ENCODE assay signal across 9 mouse cellular contexts in the genomic region with DNA sequence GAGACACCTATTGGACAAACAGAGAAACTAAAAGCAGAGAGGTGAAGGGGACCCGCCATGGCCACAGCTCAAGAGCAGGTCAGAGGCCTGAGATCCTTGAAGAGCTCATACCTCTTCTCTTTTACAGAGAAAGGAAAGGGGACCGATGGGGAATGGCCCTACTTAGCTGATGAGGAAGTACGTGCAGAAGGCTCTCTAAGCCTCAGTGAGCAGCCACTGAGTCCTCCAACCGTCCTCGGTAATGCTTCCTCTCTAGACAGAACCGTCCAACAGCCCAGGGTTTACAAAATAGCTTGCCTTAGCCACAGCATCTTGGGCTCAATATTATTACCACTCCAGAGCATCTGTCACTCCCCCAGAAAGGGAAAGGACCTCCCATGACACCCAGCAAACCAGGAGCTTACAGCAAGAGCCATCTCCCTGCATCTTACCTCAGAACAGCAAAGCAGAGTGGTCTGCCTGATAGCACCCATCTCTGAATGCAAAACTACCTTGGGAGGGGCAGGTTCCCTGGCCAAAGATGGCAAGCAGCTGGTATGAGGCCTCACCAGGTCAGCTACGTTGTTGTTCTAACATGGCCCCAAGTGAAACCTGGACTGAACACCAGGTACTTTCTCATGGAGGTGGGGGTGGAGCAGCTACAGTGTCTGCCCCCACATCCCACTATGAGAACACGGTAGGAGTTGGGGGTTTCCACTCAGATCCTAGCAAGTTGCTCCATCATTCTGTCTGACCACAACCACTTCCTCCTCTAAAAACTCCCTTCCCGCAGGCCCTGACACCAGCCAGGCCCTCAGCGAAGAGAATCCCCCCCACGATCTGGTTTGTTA. TPM values are rescaled to one million over a fixed set of nuclear protein-coding genes. Genes with fewer than 3 reads are reported as not detected.
DNase-seq lines count a peak whose midpoint lies in the region; ATAC-seq and TF ChIP-seq lines count a peak whose summit lies in the region.
"Had no signal": no experiment of that assay in that cellular context is flagged by ENCODE, and none has a peak within 500 bp of the region (broad histone marks: within the 10 kb centered on the region; RNA-seq: fewer than 3 reads in every experiment).

No protein-coding gene starts in this region.

- no peak for ATAC-seq in intestine, embryonic 14.5 days (replicated peaks; ENCODE audit: low FRiP score, low TSS enrichment, low read depth)
- no peak for ATAC-seq in intestine, postnatal 0 days
- ATAC-seq in G1E (ENCODE audit: extremely low read depth, insufficient number of reproducible peaks, low FRiP score, poor library complexity, severe bottlenecking), result peak; percentile 42
- ATAC-seq in liver, embryonic 11.5 days (replicated peaks; ENCODE audit: low FRiP score), result no peak
- no peak for ATAC-seq in erythroid progenitor cell, adult 5-6 weeks (replicated peaks; ENCODE audit: low FRiP score, poor library complexity, severe bottlenecking)
- ATAC-seq: midbrain, embryonic 15.5 days had no signal

- no peak for DNase-seq in intestine, embryonic 14.5 days (ENCODE audit: low spot score)
- DNase-seq in G1E (ENCODE audit: low spot score), result no peak
- no peak for DNase-seq in liver, embryonic 11.5 days (ENCODE audit: low spot score)
- DNase-seq in spleen, postnatal 36 days (ENCODE audit: low spot score in 2 of 2), result peak; percentile 87
- DNase-seq in urinary bladder, postnatal 4 days (ENCODE audit: low spot score in 2 of 2), result no peak
- no peak for DNase-seq in Muller cell, postnatal 12 days (ENCODE audit: inconsistent ontology term)

- H3K4me1 ChIP-seq in intestine, embryonic 14.5 days (replicated peaks; ENCODE audit: control insufficient read depth, insufficient read depth, low read length), result peaks cover 27% of the 10 kb centered on the region
- peaks cover 5% of the 10 kb centered on the region for H3K4me1 ChIP-seq in intestine, postnatal 0 days (replicated peaks; ENCODE audit: control insufficient read depth, insufficient read depth, low read length)
- peaks cover 29% of the 10 kb centered on the region for H3K4me1 ChIP-seq in G1E (ENCODE audit: insufficient read depth, low read depth, low read length)
- H3K4me1 ChIP-seq in liver, embryonic 11.5 days (replicated peaks; ENCODE audit: control insufficient read depth, insufficient read depth, low read length), result peaks cover 20% of the 10 kb centered on the region

- 0 out of 2 replicates have a peak overlapping the region, but pooled peaks have one; percentile 23 for H3K27ac ChIP-seq in intestine, embryonic 14.5 days (ENCODE audit: low read depth)
- no peak overlapping the region for H3K27ac ChIP-seq in intestine, postnatal 0 days (ENCODE audit: low read depth, low read length)
- H3K27ac ChIP-seq in liver, embryonic 11.5 days (ENCODE audit: low read depth, low read length), result peak overlapping the region; percentile 58; the same call in 1 of the 2 replicates
- H3K27ac ChIP-seq: midbrain, embryonic 15.5 days had no signal

- H3K27me3 ChIP-seq in intestine, embryonic 14.5 days (replicated peaks; ENCODE audit: control insufficient read depth, insufficient read depth, low read length), result no peaks in the 10 kb centered on the region
- H3K27me3 ChIP-seq in intestine, postnatal 0 days (replicated peaks; ENCODE audit: control insufficient read depth, insufficient read depth, low read length), result no peaks in the 10 kb centered on the region
- peaks cover 11% of the 10 kb centered on the region for H3K27me3 ChIP-seq in G1E (ENCODE audit: insufficient read depth, low read length)
- H3K27me3 ChIP-seq in liver, embryonic 11.5 days (replicated peaks; ENCODE audit: control insufficient read depth, insufficient read depth, low read length), result peaks cover 2% of the 10 kb centered on the region; the same call in 1 of the 2 replicates
- H3K27me3 ChIP-seq: midbrain, embryonic 15.5 days had no signal

- no peak for TF ChIP-seq CTCF in intestine, postnatal 0 days (IDR thresholded peaks at IDR 0.05; ENCODE audit: low read depth)
- no peak for TF ChIP-seq CTCF in G1E (IDR thresholded peaks at IDR 0.05; ENCODE audit: low read depth, low read length)

- no peak overlapping the region for H3K4me3 ChIP-seq in intestine, embryonic 14.5 days (ENCODE audit: low read depth, low read length)
- no peak overlapping the region for H3K4me3 ChIP-seq in intestine, postnatal 0 days (ENCODE audit: low read depth, low read length)
- H3K4me3 ChIP-seq in G1E (ENCODE audit: low read depth, low read length), result peak overlapping the region; percentile 2; the same call in 1 of the 2 replicates
- no peak overlapping the region for H3K4me3 ChIP-seq in liver, embryonic 11.5 days (ENCODE audit: low read depth, low read length)
- H3K4me3 ChIP-seq: midbrain, embryonic 15.5 days had no signal

- no peaks in the 10 kb centered on the region for H3K9me3 ChIP-seq in intestine, embryonic 14.5 days (ENCODE audit: control insufficient read depth, low read length)
- H3K9me3 ChIP-seq in intestine, postnatal 0 days (ENCODE audit: control insufficient read depth), result no peaks in the 10 kb centered on the region
- no peaks in the 10 kb centered on the region for H3K9me3 ChIP-seq in G1E (replicated peaks)
- no peaks in the 10 kb centered on the region for H3K9me3 ChIP-seq in liver, embryonic 11.5 days (ENCODE audit: control insufficient read depth, low read length)
- H3K9me3 ChIP-seq: midbrain, embryonic 15.5 days had no signal

- H3K9ac ChIP-seq in intestine, embryonic 14.5 days (ENCODE audit: low read length), result no peak overlapping the region
- no peak overlapping the region for H3K9ac ChIP-seq in intestine, postnatal 0 days (ENCODE audit: low read depth, low read length)
- no peak overlapping the region for H3K9ac ChIP-seq in liver, embryonic 11.5 days (ENCODE audit: low read depth, low read length)
- H3K9ac ChIP-seq: midbrain, embryonic 15.5 days had no signal

- 69% methylated on average over 11 of the region's 11 CpGs for WGBS in intestine, embryonic 14.5 days
- 74% methylated on average over 11 of the region's 11 CpGs for WGBS in intestine, postnatal 0 days
- WGBS in liver, embryonic 11.5 days, result 36% methylated on average over 11 of the region's 11 CpGs

- H3K4me2 ChIP-seq in intestine, embryonic 14.5 days (ENCODE audit: low read length), result no peak overlapping the region
- no peak overlapping the region for H3K4me2 ChIP-seq in intestine, postnatal 0 days (replicated peaks; ENCODE audit: low read depth)
- H3K4me2 ChIP-seq in liver, embryonic 11.5 days, result no peak overlapping the region; the same call in 1 of the 2 replicates
- H3K4me2 ChIP-seq: midbrain, embryonic 15.5 days had no signal

- H3K36me3 ChIP-seq in intestine, embryonic 14.5 days (ENCODE audit: control insufficient read depth, insufficient read depth, low read length), result no peaks in the 10 kb centered on the region
- H3K36me3 ChIP-seq in intestine, postnatal 0 days (ENCODE audit: control insufficient read depth, insufficient read depth), result no peaks in the 10 kb centered on the region
- no peaks in the 10 kb centered on the region for H3K36me3 ChIP-seq in G1E (replicated peaks)
- H3K36me3 ChIP-seq in liver, embryonic 11.5 days (ENCODE audit: control insufficient read depth, insufficient read depth, low read length), result no peaks in the 10 kb centered on the region
- H3K36me3 ChIP-seq: midbrain, embryonic 15.5 days had no signal

RNA-seq across cellular contexts. Expression of gene Rnf19b, which starts 25.7 kb away (rescaled TPM):
- polyA plus RNA-seq in intestine, embryonic 14.5 days (2014; fragmentation: Nextera tagmentation; extraction: Ambion mirVana), result 7.4 and 8.4 TPM in 2 replicates
- 11.0 and 12.2 TPM in 2 replicates for polyA plus RNA-seq in intestine, postnatal 0 days (2015; fragmentation: Nextera tagmentation; extraction: Ambion mirVana)
- total RNA-seq in G1E (2014; fragmentation: Nextera tagmentation) (10.8 and 14.2 TPM in 2 replicates), G1E (2017) (76.9 and 87.2 TPM in 2 replicates)
- 42.8 and 48.1 TPM in 2 replicates for polyA plus RNA-seq in G1E (2012)
- 6.7 and 7.2 TPM in 2 replicates for polyA plus RNA-seq in liver, embryonic 11.5 days (2014; fragmentation: Nextera tagmentation; extraction: Ambion mirVana)
- 5.4 and 5.9 TPM in 2 replicates for total RNA-seq in erythroid progenitor cell, adult 5-6 weeks (2015; ENCODE audit: low replicate concordance)
- 15.3 and 22.7 TPM in 2 replicates for total RNA-seq in erythroid progenitor cell, adult 5-6 weeks (2017; ENCODE audit: low replicate concordance)

RNA-seq across cellular contexts. Expression of gene Ak2, which starts 40.6 kb away (rescaled TPM):
- polyA plus RNA-seq in intestine, embryonic 14.5 days (2014; fragmentation: Nextera tagmentation; extraction: Ambion mirVana), result 183 and 184 TPM in 2 replicates
- 538 and 552 TPM in 2 replicates for polyA plus RNA-seq in intestine, postnatal 0 days (2015; fragmentation: Nextera tagmentation; extraction: Ambion mirVana)
- total RNA-seq in G1E (2014; fragmentation: Nextera tagmentation) (103 TPM in 2 replicates), G1E (2017) (209 and 214 TPM in 2 replicates)
- 166 and 196 TPM in 2 replicates for polyA plus RNA-seq in G1E (2012)
- 235 and 256 TPM in 2 replicates for polyA plus RNA-seq in liver, embryonic 11.5 days (2014; fragmentation: Nextera tagmentation; extraction: Ambion mirVana)
- total RNA-seq in erythroid progenitor cell, adult 5-6 weeks (2015; ENCODE audit: low replicate concordance), result 29.2 and 36.9 TPM in 2 replicates
- 25.0 and 34.1 TPM in 2 replicates for total RNA-seq in erythroid progenitor cell, adult 5-6 weeks (2017; ENCODE audit: low replicate concordance)

Comparison
In these comparisons a context has a peak if more than half of its experiments do, and no peak if none do; other contexts are left out.
1. DNase-seq: peak in spleen, postnatal 36 days (2 of 2); none in intestine, embryonic 14.5 days (single experiment), G1E (single experiment), liver, embryonic 11.5 days (single experiment), urinary bladder, postnatal 4 days (0 of 2) and Muller cell, postnatal 12 days (single experiment).